Mouse (Mus musculus) urinary bladder, postnatal 4 days (tissue): Measurements from ENCODE around the gene Gstm7.

ENCODE experiments used
- DNase-seq, 2 experiments: peaks; one replicate each; pipeline ENCODE4 v3.0.0; 2021 to 2022; ENCODE audit warnings: low spot score in 2 of 2

The Gstm7 gene

GRCm38 (mm10) chr3:107877747-107878736, 53.6 kb downstream of the Gstm7 start:
- DNase-seq, result no peak

GRCm38 (mm10) chr3:107877005-107877404, 54.6 kb downstream of the Gstm7 start, which contains the start of gene Eps8l3:
Gene Eps8l3 (plus strand): TSS chr3:107877229.
- no peak for DNase-seq
